In the genomic region with DNA sequence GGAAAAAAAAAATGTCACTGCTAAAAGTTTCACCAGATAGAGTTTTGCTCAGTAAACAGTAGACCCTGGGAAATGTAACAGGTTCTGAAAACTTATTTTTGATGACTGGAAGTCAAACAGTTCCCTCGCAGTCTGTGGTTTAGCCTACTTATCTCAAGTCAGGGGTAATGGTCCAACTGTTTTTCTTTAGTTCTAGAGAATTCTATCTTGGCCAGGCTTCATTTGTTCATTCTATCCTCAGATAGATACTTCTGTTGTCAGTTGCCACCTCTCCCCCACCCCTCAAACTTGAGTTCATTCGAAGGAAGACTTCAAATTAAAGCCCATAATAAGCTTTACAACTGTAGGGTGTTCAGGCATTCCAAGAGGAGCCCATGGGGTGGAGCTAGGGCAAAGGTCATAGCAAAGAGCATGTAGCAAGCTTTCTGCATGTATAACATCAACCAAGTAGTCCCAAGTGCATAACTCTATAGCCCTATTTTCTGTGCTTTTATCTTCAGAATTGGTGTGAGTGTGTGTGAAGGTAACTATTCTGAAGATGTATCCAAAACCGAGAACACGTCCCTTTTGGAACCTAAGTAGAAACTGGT, we compare ENCODE assay signal across 11 mouse cellular contexts. TPM values are rescaled to one million over a fixed set of nuclear protein-coding genes. Genes with fewer than 3 reads are reported as not detected.
A peak's percentile ranks its signal among the peaks of the same experiment; 100 is the strongest.
DNase-seq lines count a peak whose midpoint lies in the region; ATAC-seq and TF ChIP-seq lines count a peak whose summit lies in the region.
"Had no signal": no experiment of that assay in that cellular context is flagged by ENCODE, and none has a peak within 500 bp of the region (broad histone marks: within the 10 kb centered on the region; RNA-seq: fewer than 3 reads in every experiment).

No protein-coding gene starts in this region.

- no peaks in the 10 kb centered on the region for H3K9me3 ChIP-seq in heart, embryonic 12.5 days (replicated peaks)
- no peaks in the 10 kb centered on the region for H3K9me3 ChIP-seq in megakaryocyte, embryonic 14.5 days
- no peaks in the 10 kb centered on the region for H3K9me3 ChIP-seq in intestine, postnatal 0 days (ENCODE audit: control insufficient read depth)
- H3K9me3 ChIP-seq in liver, postnatal 0 days (ENCODE audit: low read length): no peaks in the 10 kb centered on the region
- H3K9me3 ChIP-seq in forebrain, embryonic 15.5 days: no peaks in the 10 kb centered on the region

- no peaks in the 10 kb centered on the region for H3K36me3 ChIP-seq in heart, embryonic 12.5 days
- H3K36me3 ChIP-seq in megakaryocyte, embryonic 14.5 days (replicated peaks; ENCODE audit: low read length): peaks cover 19% of the 10 kb centered on the region
- H3K36me3 ChIP-seq in intestine, postnatal 0 days (ENCODE audit: control insufficient read depth, insufficient read depth): no peaks in the 10 kb centered on the region
- no peaks in the 10 kb centered on the region; the same call in 1 of the 2 replicates for H3K36me3 ChIP-seq in liver, postnatal 0 days (replicated peaks; ENCODE audit: insufficient read depth, low read length)
- H3K36me3 ChIP-seq in forebrain, embryonic 15.5 days: no peaks in the 10 kb centered on the region

- DNase-seq in heart, postnatal 25 days (ENCODE audit: low spot score): no peak
- no peak for DNase-seq in liver, postnatal 0 days
- DNase-seq in urinary bladder, postnatal 14 days (ENCODE audit: low spot score): no peak
- DNase-seq: cerebellum, adult 11-12 months; lung, postnatal 14 days had no signal

- H3K27me3 ChIP-seq in heart, embryonic 12.5 days (replicated peaks): no peaks in the 10 kb centered on the region
- no peaks in the 10 kb centered on the region for H3K27me3 ChIP-seq in megakaryocyte, embryonic 14.5 days (replicated peaks)
- no peaks in the 10 kb centered on the region for H3K27me3 ChIP-seq in intestine, postnatal 0 days (replicated peaks; ENCODE audit: control insufficient read depth, insufficient read depth, low read length)
- H3K27me3 ChIP-seq in liver, postnatal 0 days (ENCODE audit: insufficient read depth, low read length): no peaks in the 10 kb centered on the region
- H3K27me3 ChIP-seq in forebrain, embryonic 15.5 days: peaks cover 47% of the 10 kb centered on the region

- ATAC-seq in heart, embryonic 12.5 days (ENCODE audit: insufficient number of reproducible peaks, low FRiP score): no peak
- no peak for ATAC-seq in megakaryocyte, adult 5-6 weeks (ENCODE audit: poor library complexity, severe bottlenecking)
- ATAC-seq in intestine, postnatal 0 days: no peak
- no peak for ATAC-seq in liver, postnatal 0 days
- no peak for ATAC-seq in forebrain, embryonic 15.5 days (replicated peaks)

- intact Hi-C loops in heart, postnatal 25 days (cut with DNase I): loop anchor here (5.0 kb wide), 1 partner anchor 47 kb away; a partner anchor contains a TSS

- no peak overlapping the region for H3K4me3 ChIP-seq in heart, embryonic 12.5 days
- peak overlapping the region; percentile 99 for H3K4me3 ChIP-seq in megakaryocyte, embryonic 14.5 days (replicated peaks)
- H3K4me3 ChIP-seq in intestine, postnatal 0 days (ENCODE audit: low read depth, low read length): no peak overlapping the region
- H3K4me3 ChIP-seq in liver, postnatal 0 days (ENCODE audit: low read depth, low read length): no peak overlapping the region
- H3K4me3 ChIP-seq in forebrain, embryonic 15.5 days: no peak overlapping the region

- WGBS in heart, embryonic 12.5 days: 44% methylated on average over 4 of the region's 4 CpGs
- 25% methylated on average over 4 of the region's 4 CpGs for WGBS in intestine, postnatal 0 days
- 41% methylated on average over 4 of the region's 4 CpGs for WGBS in liver, postnatal 0 days (ENCODE audit: insufficient replicate concordance)
- 39% methylated on average over 4 of the region's 4 CpGs for WGBS in forebrain, embryonic 15.5 days

- peaks cover 36% of the 10 kb centered on the region for H3K4me1 ChIP-seq in heart, embryonic 12.5 days (replicated peaks)
- peaks cover 68% of the 10 kb centered on the region for H3K4me1 ChIP-seq in megakaryocyte, embryonic 14.5 days
- H3K4me1 ChIP-seq in intestine, postnatal 0 days (replicated peaks; ENCODE audit: control insufficient read depth, insufficient read depth, low read length): peaks cover 5% of the 10 kb centered on the region; the same call in 1 of the 2 replicates
- peaks cover 35% of the 10 kb centered on the region for H3K4me1 ChIP-seq in liver, postnatal 0 days (ENCODE audit: insufficient read depth)
- H3K4me1 ChIP-seq in forebrain, embryonic 15.5 days: peaks cover 33% of the 10 kb centered on the region

- no peak overlapping the region for H3K9ac ChIP-seq in heart, embryonic 12.5 days
- H3K9ac ChIP-seq in intestine, postnatal 0 days (ENCODE audit: low read depth, low read length): no peak overlapping the region
- H3K9ac ChIP-seq in liver, postnatal 0 days (replicated peaks): no peak overlapping the region
- H3K9ac ChIP-seq in forebrain, embryonic 15.5 days (replicated peaks): no peak overlapping the region

- no peak for TF ChIP-seq CTCF in intestine, postnatal 0 days (IDR thresholded peaks at IDR 0.05; ENCODE audit: low read depth)
- no peak for TF ChIP-seq CTCF in liver, postnatal 0 days (IDR thresholded peaks at IDR 0.05; ENCODE audit: low read depth)

- peak overlapping the region; percentile 99; the same call in 1 of the 2 replicates for H3K4me2 ChIP-seq in heart, embryonic 12.5 days
- H3K4me2 ChIP-seq in intestine, postnatal 0 days (replicated peaks; ENCODE audit: low read depth): no peak overlapping the region
- H3K4me2 ChIP-seq in liver, postnatal 0 days (ENCODE audit: low read depth, low read length): peak overlapping the region; percentile 99; the same call in 1 of the 2 replicates
- no peak overlapping the region for H3K4me2 ChIP-seq in forebrain, embryonic 15.5 days (replicated peaks)

- TF ChIP-seq EP300 in liver, postnatal 0 days (IDR thresholded peaks at IDR 0.05; ENCODE audit: low read depth): no peak

- H3K27ac ChIP-seq in heart, embryonic 12.5 days (ENCODE audit: poor library complexity, severe bottlenecking): no peak overlapping the region
- peak overlapping the region; percentile 97 for H3K27ac ChIP-seq in intestine, postnatal 0 days (ENCODE audit: low read depth, low read length)
- peak overlapping the region; percentile 89; the same call in 1 of the 2 replicates for H3K27ac ChIP-seq in liver, postnatal 0 days (ENCODE audit: low read depth)
- no peak overlapping the region for H3K27ac ChIP-seq in forebrain, embryonic 15.5 days (replicated peaks)
- H3K27ac ChIP-seq: hindbrain, embryonic 14.5 days had no signal

RNA-seq across cellular contexts. Expression of a gene that starts 46.2 kb away (rescaled TPM):
- polyA plus RNA-seq in heart, embryonic 12.5 days (2016; fragmentation: Nextera tagmentation; extraction: Ambion mirVana): 15.0 and 17.1 TPM in 2 replicates
- 10 to 100 TPM; 38.0 to 55.6 TPM for total RNA-seq in heart, postnatal 25 days (2021)
- 20.6 and 23.3 TPM in 2 replicates for polyA plus RNA-seq in megakaryocyte, embryonic 14.5 days (2012; ENCODE audit: insufficient read depth, low replicate concordance)
- total RNA-seq in megakaryocyte, adult 5-6 weeks (2015): 27.0 and 33.7 TPM in 2 replicates
- 10.0 and 12.7 TPM in 2 replicates for total RNA-seq in megakaryocyte, adult 5-6 weeks (2017)
- polyA plus RNA-seq in intestine, postnatal 0 days (2015; fragmentation: Nextera tagmentation; extraction: Ambion mirVana): 9.6 and 10.6 TPM in 2 replicates
- 3.8 and 4.4 TPM in 2 replicates for polyA plus RNA-seq in liver, postnatal 0 days (2015; fragmentation: Nextera tagmentation; extraction: Ambion mirVana)
- 1.6 and 1.8 TPM in 2 replicates for polyA plus RNA-seq in forebrain, embryonic 15.5 days (2015; fragmentation: Nextera tagmentation; extraction: Ambion mirVana)

Comparison
In these comparisons a context has a peak if more than half of its experiments do, and no peak if none do; other contexts are left out.
1. H3K27ac ChIP-seq: peak in intestine, postnatal 0 days (single experiment) and liver, postnatal 0 days (single experiment); none in heart, embryonic 12.5 days (single experiment) and forebrain, embryonic 15.5 days (single experiment).
2. H3K4me2 ChIP-seq: peak in heart, embryonic 12.5 days (single experiment) and liver, postnatal 0 days (single experiment); none in intestine, postnatal 0 days (single experiment) and forebrain, embryonic 15.5 days (single experiment).